Mouse (Mus musculus) frontal cortex, postnatal 14 days (tissue): ENCODE measurements at regions not wholly inside any gene's neighbourhood (a gene's known extent, or its start where the extent isn't known, plus 50 kb on each side); places are given as distances from the start of the nearest gene placed in this dataset.

Experiments used
- DNase-seq, 2 experiments: peaks; one replicate each; pipeline ENCODE4 v3.0.0; 2022; ENCODE audit warnings: low spot score in 2 of 2

GRCm38 (mm10) chr15:88202736-88203135 lies 397.4 kb upstream of the Zdhhc25 start:
- no peak for DNase-seq

GRCm38 (mm10) chr15:88213356-88213755 lies 386.7 kb upstream of the Zdhhc25 start:
- DNase-seq: no peak

- DNase-seq: no peak
Observed at GRCm38 (mm10) chr15:88214286-88214685, 385.8 kb upstream of the Zdhhc25 start.

GRCm38 (mm10) chr15:88229456-88229855 lies 370.6 kb upstream of the Zdhhc25 start:
- DNase-seq: no peak

- peak in 1 of 2 experiments; percentile 22 for DNase-seq
Observed at GRCm38 (mm10) chr15:88244606-88245005, 355.5 kb upstream of the Zdhhc25 start.

GRCm38 (mm10) chr15:88245496-88246246 lies 354.4 kb upstream of the Zdhhc25 start:
- DNase-seq: no peak

- DNase-seq: peak; percentile 76 to 91
Observed at GRCm38 (mm10) chr15:88247974-88248625, 352.0 kb upstream of the Zdhhc25 start.

- DNase-seq: no peak
Observed at GRCm38 (mm10) chr15:88288051-88288450, 312.1 kb upstream of the Zdhhc25 start.

- DNase-seq: no peak
Observed at GRCm38 (mm10) chr15:88288696-88289095, 311.4 kb upstream of the Zdhhc25 start.

GRCm38 (mm10) chr15:88290740-88291363 lies 309.2 kb upstream of the Zdhhc25 start:
- no peak for DNase-seq

GRCm38 (mm10) chr15:88299061-88299460 lies 301.0 kb upstream of the Zdhhc25 start:
- DNase-seq: no peak

GRCm38 (mm10) chr15:88311158-88311557 lies 288.9 kb upstream of the Zdhhc25 start:
- no peak for DNase-seq

GRCm38 (mm10) chr15:88314810-88315459 lies 285.2 kb upstream of the Zdhhc25 start:
- no peak for DNase-seq

- DNase-seq: no peak
Observed at GRCm38 (mm10) chr15:88318048-88318447, 282.1 kb upstream of the Zdhhc25 start.

- DNase-seq: no peak
Observed at GRCm38 (mm10) chr15:88319527-88319926, 280.6 kb upstream of the Zdhhc25 start.

GRCm38 (mm10) chr15:88323584-88324375 lies 276.3 kb upstream of the Zdhhc25 start:
- no peak for DNase-seq

- DNase-seq: no peak
Observed at GRCm38 (mm10) chr15:88325108-88325507, 275.0 kb upstream of the Zdhhc25 start.

GRCm38 (mm10) chr15:88353206-88353605 lies 246.9 kb upstream of the Zdhhc25 start:
- DNase-seq: no peak

- no peak for DNase-seq
Observed at GRCm38 (mm10) chr15:88360375-88361035, 239.6 kb upstream of the Zdhhc25 start.

GRCm38 (mm10) chr15:88361351-88361750 lies 238.8 kb upstream of the Zdhhc25 start:
- no peak for DNase-seq

GRCm38 (mm10) chr15:88362966-88363365 lies 237.1 kb upstream of the Zdhhc25 start:
- DNase-seq: no peak
